Mouse (Mus musculus) left cerebral cortex, postnatal 25 days (tissue): ENCODE results near the gene Ddah1. TPM values are rescaled to one million over a fixed set of nuclear protein-coding genes. Genes with fewer than 3 reads are reported as not detected.

Source experiments
- DNase-seq, 2 experiments: peaks; one replicate each; pipeline ENCODE4 v3.0.0; 2022; ENCODE audit warnings: low spot score in 2 of 2, mixed read lengths in 1 of 2
- intact Hi-C: fragments of 180-260 bp; cut with DNase I; formaldehyde crosslinking; loops from one replicate; pipeline ENCODE4 v1.15.1; 2025
- total RNA-seq, 2 experiments: library from RNA; stranded (reverse); gene quantifications; 2 replicates each; pipeline ENCODE4 v1.2.3; 2021

Ddah1 gene
- total RNA-seq, 2 experiments from 2014 or later, result 63.8 to 65.5 TPM

GRCm38 (mm10) chr3:145929525-145930400, 171.3 kb downstream of the Ddah1 start:
- intact Hi-C loops, result no loop called here
- no peak for DNase-seq

- intact Hi-C loops, result no loop called here
- DNase-seq, result no peak
Measured at GRCm38 (mm10) chr3:145933845-145934244, 175.4 kb downstream of the Ddah1 start.

DNA sequence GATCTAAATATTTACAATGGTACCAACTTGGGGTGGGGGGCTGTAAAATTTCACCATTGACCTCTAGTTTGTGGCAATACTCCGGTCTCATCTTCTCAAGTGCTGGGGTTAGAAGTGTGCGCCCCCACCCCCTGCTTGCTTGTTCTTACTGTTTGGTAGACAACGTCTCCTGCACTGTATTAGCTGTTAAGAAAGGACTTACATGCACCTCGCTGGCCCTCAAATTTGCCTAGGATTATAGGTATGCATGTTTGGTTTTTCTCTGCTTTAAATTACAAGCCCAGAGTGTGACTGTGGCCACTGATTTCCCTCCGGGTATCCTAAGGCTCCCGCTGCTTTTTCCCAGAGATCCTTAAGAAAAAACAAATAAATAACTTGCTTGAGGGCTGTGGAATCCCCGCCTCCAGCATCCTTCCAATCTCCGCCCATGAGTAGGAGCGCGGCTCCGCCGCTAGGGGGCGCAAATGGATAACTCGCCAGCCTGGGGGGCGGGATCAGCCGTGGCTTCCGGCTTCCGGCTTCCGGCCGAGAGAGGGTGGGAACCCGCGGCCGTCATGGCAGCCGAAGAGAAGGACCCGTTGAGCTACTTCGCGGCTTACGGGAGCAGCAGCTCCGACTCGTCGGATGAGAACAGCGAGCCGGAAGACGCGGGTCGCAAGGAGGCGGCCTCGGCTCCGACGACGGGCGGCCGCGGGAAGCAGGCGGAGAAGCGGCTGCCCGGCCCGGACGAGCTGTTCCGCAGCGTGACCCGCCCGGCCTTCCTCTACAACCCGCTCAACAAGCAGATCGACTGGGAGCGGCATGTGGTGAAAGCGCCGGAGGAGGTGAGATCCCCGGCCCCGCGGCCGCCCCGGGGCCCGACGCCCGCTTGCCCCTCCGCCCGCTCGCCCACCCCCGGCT, 179.3 kb downstream of the Ddah1 start, which contains the start of gene 2410004B18Rik:
Gene 2410004B18Rik (plus strand): TSS at position 510 of the 900 bp plus-strand sequence.
- intact Hi-C loops, result loop anchor here (1.0 kb wide), 1 partner anchor 13 kb away; no protein-coding TSS in a partner anchor
- DNase-seq, result peak; percentile 89 to 91

GRCm38 (mm10) chr3:145938405-145939349, 180.2 kb downstream of the Ddah1 start:
- intact Hi-C loops, result no loop called here
- no peak for DNase-seq

DNA sequence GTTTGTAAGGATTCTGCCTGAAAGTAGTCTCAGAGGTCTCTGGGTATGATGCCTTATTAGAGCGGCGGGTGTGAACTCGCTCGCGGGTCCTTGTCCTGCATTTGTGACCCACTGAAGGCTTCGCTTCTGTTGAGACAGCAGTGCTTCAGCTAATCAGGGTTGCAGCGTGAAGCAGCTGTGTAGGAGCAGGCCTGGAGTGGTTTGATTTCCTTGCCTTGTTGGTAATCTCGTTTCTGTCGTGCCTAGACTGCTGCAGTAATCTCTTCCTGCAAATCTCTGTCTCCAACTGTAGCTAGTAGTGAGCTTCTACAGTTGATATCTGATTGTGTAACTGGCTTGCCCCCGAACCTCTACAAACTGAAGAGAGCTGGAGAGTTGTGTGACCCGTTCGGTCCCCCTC, 180.9 kb downstream of the Ddah1 start:
- no peak for DNase-seq
- intact Hi-C loops, result no loop called here

GRCm38 (mm10) chr3:145939971-145940370, 181.5 kb downstream of the Ddah1 start:
- intact Hi-C loops, result no loop called here

DNA sequence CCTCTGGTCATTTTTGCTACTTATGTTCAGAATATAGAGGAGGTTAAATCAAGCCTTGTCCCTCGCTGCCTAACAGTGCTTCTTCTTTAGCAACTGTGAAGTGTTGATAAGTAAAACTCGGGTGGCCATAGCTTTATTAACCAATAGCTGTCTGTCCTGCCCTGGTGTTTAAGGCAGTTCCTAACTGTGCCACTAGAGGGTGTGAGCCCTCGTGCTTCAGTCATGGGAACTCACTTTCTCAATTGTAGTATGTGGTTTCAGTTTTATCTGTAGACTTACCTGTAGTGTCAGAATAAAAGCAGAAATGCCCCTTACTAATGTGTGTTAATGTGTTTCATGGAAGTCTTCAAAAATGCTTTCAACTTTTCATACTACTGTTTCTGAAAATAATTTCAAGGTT, 183.5 kb downstream of the Ddah1 start:
- intact Hi-C loops, result no loop called here
- peak; percentile 64 to 65 for DNase-seq

More at GRCm38 (mm10) chr3:145939971-145940370, 181.5 kb downstream of the Ddah1 start:
- no peak for DNase-seq

Other genes with a start within 250 kb of the Ddah1 start
- gene Znhit6, start 182.5 kb upstream of the Ddah1 start, total RNA-seq, result 10 to 100 TPM; 15.8 to 16.7 TPM
- 10 to 100 TPM in 1 of 2 experiments, 1 to 10 TPM in 1; 5.0 to 10.5 TPM for gene Ccn1, start 108.7 kb upstream of the Ddah1 start, total RNA-seq
- 10 to 100 TPM; 13.0 to 13.7 TPM for gene Bcl10, start 164.1 kb downstream of the Ddah1 start, total RNA-seq
- gene 2410004B18Rik, start 179.3 kb downstream of the Ddah1 start, total RNA-seq, result 10 to 100 TPM; 35.7 to 45.1 TPM
- 1 to 10 TPM; 2.7 to 3.8 TPM for gene Syde2, start 229.2 kb downstream of the Ddah1 start, total RNA-seq